Mouse (Mus musculus) brain, embryonic 14.5 days (tissue): ENCODE results near the gene Mefv. TPM values are rescaled to one million over a fixed set of nuclear protein-coding genes. Genes with fewer than 3 reads are reported as not detected.
"Not testable (repeated sequence)": the region's sequence is repeated elsewhere in the genome, so short reads cannot be mapped to it uniquely, and the experiment has no call there.

Experiments used
- DNase-seq: peaks from one replicate; pipeline ENCODE4 v3.0.0-alpha.2; 2011; ENCODE audit warnings: low read depth
- CTCF ChIP-seq: fragments of 200-500 bp; IDR thresholded peaks from 2 replicates; pipeline ENCODE4 v1.5.1; 2012; ENCODE audit warnings: inconsistent platforms, mild to moderate bottlenecking, moderate library complexity, borderline replicate concordance; ENCODE audit not compliant: insufficient read depth, insufficient read length; ENCODE audit errors: extremely low read depth
- POLR2A ChIP-seq: fragments of 200-500 bp; IDR thresholded peaks from 2 replicates; pipeline ENCODE4 v1.6.1; 2012; ENCODE audit warnings: mild to moderate bottlenecking, inconsistent platforms, borderline replicate concordance; ENCODE audit not compliant: poor library complexity, insufficient read depth, insufficient read length, severe bottlenecking; ENCODE audit errors: extremely low read depth
- polyA plus RNA-seq: library from polyadenylated mRNA; depleted of rRNA; stranded (reverse); fragments of >200 nt; gene quantifications from 2 replicates; pipeline ENCODE4 v1.2.3, GENCODE M21; 2012; rRNA removed

Gene Mefv
- polyA plus RNA-seq, 1 experiment: 0.03 TPM

- DNase-seq: no peak
- TF ChIP-seq CTCF (no peak), POLR2A (no peak)
These were observed 17.0 kb downstream of the Mefv start for GRCm38 (mm10) chr16:3700893-3701292.

GRCm38 (mm10) chr16:3699281-3699680 is 18.6 kb downstream of the Mefv start:
- DNase-seq: no peak
- TF ChIP-seq CTCF (no peak), POLR2A (no peak)

- DNase-seq: not testable (repeated sequence)
These were observed 28.3 kb downstream of the Mefv start for GRCm38 (mm10) chr16:3689608-3690007.

Other genes with a start within 250 kb of the Mefv start
- gene Olfr161, start 127.1 kb downstream of the Mefv start, polyA plus RNA-seq: not detected in 2 replicates
- 18.3 and 22.5 TPM in 2 replicates for gene Zfp263, start 26.0 kb upstream of the Mefv start, polyA plus RNA-seq
- not detected in 2 replicates for gene Olfr15, start 112.8 kb upstream of the Mefv start, polyA plus RNA-seq
- gene Zfp174, start 129.2 kb upstream of the Mefv start, polyA plus RNA-seq: 3.6 and 3.8 TPM in 2 replicates
- 72.8 and 84.8 TPM in 2 replicates for gene Naa60, start 154.3 kb upstream of the Mefv start, polyA plus RNA-seq
- gene Zfp597, start 166.5 kb upstream of the Mefv start, polyA plus RNA-seq: 12.3 and 17.8 TPM in 2 replicates
- 0.27 and 0.73 TPM in 2 replicates for gene Gm20695, start 166.6 kb upstream of the Mefv start, polyA plus RNA-seq
- 6.8 and 7.8 TPM in 2 replicates for gene 1700037C18Rik, start 190.6 kb upstream of the Mefv start, polyA plus RNA-seq
- 22.5 and 26.0 TPM in 2 replicates for gene Cluap1, start 190.7 kb upstream of the Mefv start, polyA plus RNA-seq